Mouse (Mus musculus) midbrain, embryonic 11.5 days (tissue): ENCODE results near the gene 3830403N18Rik. TPM values are rescaled to one million over a fixed set of nuclear protein-coding genes. Genes with fewer than 3 reads are reported as not detected.
"Not testable (repeated sequence)": the region's sequence is repeated elsewhere in the genome, so short reads cannot be mapped to it uniquely, and the experiment has no call there.

Experiments
- ATAC-seq: fragments of 200-750 bp; cut with Nextera tagmentation; 2 replicates; pipeline ENCODE4 v1.8.0; 2017; ENCODE audit warnings: moderate TSS enrichment, moderate library complexity; ENCODE audit not compliant: low FRiP score
- DNase-seq: peaks from one replicate; pipeline ENCODE4 v3.0.0; 2015; ENCODE audit warnings: low spot score; ENCODE audit errors: missing footprints
- H3K27ac ChIP-seq: fragments of 300-500 bp; sonication (generic); 2 replicates; pipeline ENCODE4 v1.5.1; 2014; ENCODE audit warnings: low read depth, low read length
- H3K27me3 ChIP-seq: fragments of 300-500 bp; sonication (generic); 2 replicates; pipeline ENCODE4 v1.6.1; 2014; ENCODE audit warnings: mild to moderate bottlenecking, low read length, moderate library complexity, mixed read lengths; ENCODE audit not compliant: control insufficient read depth, insufficient read depth
- H3K36me3 ChIP-seq: fragments of 300-500 bp; sonication (generic); 2 replicates; pipeline ENCODE4 v1.6.1; 2014; ENCODE audit warnings: mild to moderate bottlenecking, low read length, moderate library complexity, mixed read lengths; ENCODE audit not compliant: control insufficient read depth, insufficient read depth
- H3K4me1 ChIP-seq: fragments of 300-500 bp; sonication (generic); 2 replicates; pipeline ENCODE4 v1.6.1; 2014; ENCODE audit warnings: low read length; ENCODE audit not compliant: control insufficient read depth, insufficient read depth
- H3K4me2 ChIP-seq: fragments of 300-500 bp; sonication (generic); 2 replicates; pipeline ENCODE4 v1.6.1; 2014; ENCODE audit warnings: mild to moderate bottlenecking, moderate library complexity
- H3K4me3 ChIP-seq: fragments of 300-500 bp; sonication (generic); 2 replicates; pipeline ENCODE4 v1.5.1; 2014; ENCODE audit warnings: low read depth, low read length
- H3K9ac ChIP-seq: fragments of 300-500 bp; sonication (generic); 2 replicates; pipeline ENCODE4 v1.6.1; 2014; ENCODE audit warnings: low read length
- H3K9me3 ChIP-seq: fragments of 300-500 bp; sonication (generic); 2 replicates; pipeline ENCODE4 v1.6.1; 2016; ENCODE audit warnings: low read length; ENCODE audit not compliant: control insufficient read depth
- WGBS: fragments of 180-500 bp; shearing (Covaris S2); extraction: QIAGEN DNeasy Blood & Tissue Kit; methylation state at CpG from one replicate; pipeline ENCODE4 v1.1.7; 2014; 5-methylcytosine and 5-hydroxymethylcytosine counted together
- polyA plus RNA-seq: library from polyadenylated mRNA; unstranded; fragments of >200 nt; fragmentation: Nextera tagmentation; extraction: Ambion mirVana; gene quantifications from 2 replicates; pipeline ENCODE4 v1.2.1, GENCODE M21; 2014

3830403N18Rik gene
- 1.9 and 2.2 TPM in 2 replicates for polyA plus RNA-seq

DNA sequence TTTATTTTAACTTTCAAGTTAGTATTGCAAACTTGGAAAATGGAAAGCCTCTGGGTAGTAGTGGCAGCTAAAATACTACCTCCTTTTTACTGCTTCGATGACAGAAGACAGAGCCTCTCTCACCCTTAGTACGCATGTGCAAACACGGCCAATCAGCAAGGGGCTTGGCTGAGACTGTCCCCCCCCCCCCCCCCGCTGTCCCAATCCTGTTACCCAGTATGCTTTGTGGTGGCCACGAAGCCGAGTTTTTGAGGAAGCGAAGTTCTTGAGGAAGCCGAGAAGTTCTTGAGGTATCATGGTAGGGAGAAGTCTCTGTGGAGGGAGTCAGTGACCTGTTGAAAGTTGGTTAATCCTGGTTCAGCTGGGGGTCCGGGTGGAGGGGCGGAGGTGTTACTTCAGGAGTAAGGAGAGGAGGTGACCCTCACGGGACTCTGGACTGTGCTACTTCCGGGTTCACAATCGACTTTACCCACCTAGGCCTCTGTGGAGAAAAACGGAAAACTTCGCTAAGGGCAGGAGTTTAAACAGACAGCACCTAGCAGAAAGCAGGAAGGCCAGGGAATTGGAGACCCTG, at the start of gene 3830403N18Rik:
Gene 3830403N18Rik, plus strand, starts transcription at position 237 of the 574 bp plus-strand sequence.
- DNase-seq, ATAC-seq, H3K4me3 ChIP-seq: not testable (repeated sequence)

DNA sequence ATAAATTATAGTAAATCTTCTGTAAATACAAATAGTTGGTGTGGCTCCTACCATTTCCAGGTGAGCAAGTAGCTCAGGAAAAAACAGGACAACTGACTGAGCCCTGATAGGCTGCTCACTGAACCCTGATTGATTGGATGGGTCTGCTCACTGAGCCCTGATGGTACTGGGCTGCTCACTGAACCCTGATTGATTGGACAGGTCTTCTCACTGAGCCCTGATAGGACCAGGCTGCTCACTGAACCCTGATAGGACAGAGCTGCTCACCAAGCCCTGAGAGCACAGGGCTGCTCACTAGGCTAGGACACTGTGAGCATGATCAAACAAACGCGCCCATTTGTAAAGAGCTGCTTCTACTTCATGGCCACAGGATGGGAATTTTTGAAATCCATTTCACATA, 15.0 kb downstream of the 3830403N18Rik start:
- Histone ChIP-seq H3K9ac (no peak overlapping the region), H3K36me3 (no peaks in the 10 kb centered on the region), H3K9me3 (no peaks in the 10 kb centered on the region), H3K4me1 (no peaks in the 10 kb centered on the region), H3K4me3 (no peak overlapping the region), H3K27me3 (no peaks in the 10 kb centered on the region), H3K4me2 (no peak overlapping the region), H3K27ac (no peak overlapping the region)
- 91% methylated on average over 2 of the region's 2 CpGs for WGBS
- DNase-seq (no peak), ATAC-seq (peak; percentile 61; the same call in 1 of the 2 replicates)

More for the DNA sequence above, at the start of gene 3830403N18Rik:
- WGBS = 85% methylated on average over 10 of the region's 15 CpGs
- H3K27ac ChIP-seq, H3K4me1 ChIP-seq, H3K9ac ChIP-seq, H3K27me3 ChIP-seq, H3K4me2 ChIP-seq, H3K9me3 ChIP-seq, H3K36me3 ChIP-seq: not testable (repeated sequence)

- not testable (repeated sequence) for H3K4me3 ChIP-seq, H3K27ac ChIP-seq, DNase-seq, H3K4me1 ChIP-seq, H3K9ac ChIP-seq, H3K9me3 ChIP-seq, H3K27me3 ChIP-seq, H3K36me3 ChIP-seq, H3K4me2 ChIP-seq, ATAC-seq
- no CpG with 5 or more reads among the region's 1 CpGs for WGBS
Measured at GRCm38 (mm10) chrX:56186449-56186848, 50.1 kb downstream of the 3830403N18Rik start.

Other genes starting within 250 kb of the 3830403N18Rik start
- not detected in 2 replicates for gene Gm773, start 76.3 kb downstream of the 3830403N18Rik start, polyA plus RNA-seq
- 7.4 and 8.6 TPM in 2 replicates for gene Zfp449, start 209.8 kb downstream of the 3830403N18Rik start, polyA plus RNA-seq
- 2.3 and 2.6 TPM in 2 replicates for gene Smim10l2a, start 238.0 kb downstream of the 3830403N18Rik start, polyA plus RNA-seq